Mouse (Mus musculus) cerebral cortex, adult 2 months (tissue): ENCODE measurements around the gene H2-D1.

Source experiments
- WGBS: fragments of 180-500 bp; shearing (Covaris S2); methylation state at CpG from one replicate; pipeline ENCODE4 v1.1.7; 2018; 5-methylcytosine and 5-hydroxymethylcytosine counted together

H2-D1 gene

GRCm38 (mm10) chr17:35304478-35304877 lies 41.9 kb downstream of the H2-D1 start:
- WGBS: 74% methylated on average over 6 of the region's 6 CpGs

GRCm38 (mm10) chr17:35304921-35305320 lies 42.4 kb downstream of the H2-D1 start:
- WGBS: 86% methylated on average over 8 of the region's 8 CpGs
